Mouse (Mus musculus): ENCODE data around the gene Gm14137. TPM values are rescaled to one million over a fixed set of nuclear protein-coding genes. Genes with fewer than 3 reads are reported as not detected.

Gene Gm14137
- under 1 TPM; 0.09 to 0.28 (median 0.24) TPM for total RNA-seq (2022)

DNA sequence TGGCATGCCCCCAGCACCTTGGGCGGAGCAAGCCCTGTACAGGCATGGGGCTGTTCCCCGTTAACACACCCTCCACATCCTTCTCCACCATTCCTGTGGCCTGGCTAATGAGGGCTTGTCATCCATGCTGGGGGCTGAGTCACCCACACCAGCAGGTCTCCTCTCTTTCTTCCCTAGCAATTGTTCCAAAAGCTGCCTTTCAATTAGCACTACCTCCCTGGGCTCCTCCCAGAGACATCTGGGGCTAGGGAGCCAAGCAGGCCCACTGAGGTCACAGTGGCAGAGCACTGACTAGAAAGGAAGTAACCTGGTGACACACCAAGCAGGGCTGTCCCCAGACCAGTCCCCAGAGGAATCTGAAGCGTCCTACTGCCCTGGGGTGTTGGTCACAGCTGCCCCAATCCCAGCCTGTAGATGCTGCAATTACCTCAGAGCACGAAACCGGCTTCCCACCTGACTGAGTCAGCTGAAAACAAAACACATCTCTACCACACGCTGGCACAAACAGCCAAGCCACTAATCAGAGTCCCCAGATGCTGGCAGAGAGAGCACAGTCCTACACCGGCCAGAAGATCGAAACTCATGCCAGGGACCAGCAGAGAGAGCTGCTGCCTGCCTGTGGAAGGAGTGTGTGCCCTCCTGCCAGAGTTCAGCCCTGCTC, at the start of gene Gm14137:
TSS of gene Gm14137 (plus strand) at position 519 of the 661 bp plus-strand sequence.
- no peak for DNase-seq

DNA sequence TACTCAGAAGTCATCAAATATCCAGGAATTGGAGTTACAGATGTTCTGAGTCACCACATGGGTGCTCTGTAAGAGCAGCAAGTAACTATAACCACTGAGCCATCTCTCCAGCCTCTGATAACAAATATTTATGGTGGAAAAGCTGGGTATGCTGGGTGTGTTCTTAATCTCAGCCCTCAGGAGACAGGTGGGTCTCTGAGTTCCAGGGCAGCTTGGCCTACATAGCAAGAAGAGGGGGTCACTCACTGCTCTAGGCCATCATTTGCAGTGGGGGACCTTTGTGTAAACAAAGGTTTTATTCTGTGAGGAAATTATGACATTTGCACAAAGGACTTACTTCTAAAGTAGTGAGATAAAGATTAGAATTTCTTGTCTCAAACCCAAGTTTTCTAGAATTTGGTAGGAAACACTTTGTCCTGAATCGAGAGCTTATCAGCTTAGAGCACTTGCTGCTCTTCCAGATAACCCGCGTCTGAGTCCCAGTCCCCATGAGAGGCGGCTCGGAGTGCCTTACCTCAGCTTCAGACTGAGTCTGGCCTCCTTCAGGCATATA, 37.9 kb upstream of the Gm14137 start:
- no peak for DNase-seq

DNA sequence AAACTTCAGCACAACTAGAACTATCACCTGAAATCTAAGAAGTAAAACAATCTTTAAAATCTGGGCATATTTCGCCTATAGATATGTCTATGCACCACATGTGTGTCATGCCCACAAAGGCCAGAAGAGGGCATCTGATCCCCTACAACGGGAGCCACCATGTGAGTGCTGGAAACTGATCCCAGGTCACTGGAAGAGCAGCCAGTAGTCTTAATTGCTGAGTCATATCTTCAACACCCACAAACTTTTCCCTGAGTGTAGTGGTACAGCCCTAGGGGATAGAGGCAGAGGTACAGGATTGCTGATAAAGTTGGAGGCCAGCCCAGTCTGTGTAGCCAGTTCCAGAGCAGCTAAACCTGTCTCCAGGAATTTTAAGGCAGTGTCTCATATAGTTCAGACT, 29.1 kb upstream of the Gm14137 start:
- DNase-seq: no peak

DNA sequence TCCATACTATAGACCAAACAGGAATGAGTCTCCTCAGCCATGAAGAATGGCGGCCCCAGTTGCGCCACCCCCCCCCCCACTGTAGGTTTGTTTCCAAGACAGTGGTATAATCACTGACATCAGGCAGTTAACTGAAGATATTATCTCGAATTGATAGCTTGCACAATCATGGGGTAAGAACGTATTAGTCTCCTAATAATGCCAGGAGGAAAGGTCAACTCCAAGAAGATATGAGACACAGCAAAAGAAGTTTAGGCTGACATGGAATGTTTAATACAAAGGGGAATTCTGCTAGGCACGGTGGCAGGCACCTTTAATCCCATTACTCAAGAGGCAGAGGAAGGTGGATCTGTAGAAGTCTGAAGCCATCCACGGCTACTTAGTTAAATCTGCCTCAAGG, 27.9 kb upstream of the Gm14137 start:
- no peak for DNase-seq

DNA sequence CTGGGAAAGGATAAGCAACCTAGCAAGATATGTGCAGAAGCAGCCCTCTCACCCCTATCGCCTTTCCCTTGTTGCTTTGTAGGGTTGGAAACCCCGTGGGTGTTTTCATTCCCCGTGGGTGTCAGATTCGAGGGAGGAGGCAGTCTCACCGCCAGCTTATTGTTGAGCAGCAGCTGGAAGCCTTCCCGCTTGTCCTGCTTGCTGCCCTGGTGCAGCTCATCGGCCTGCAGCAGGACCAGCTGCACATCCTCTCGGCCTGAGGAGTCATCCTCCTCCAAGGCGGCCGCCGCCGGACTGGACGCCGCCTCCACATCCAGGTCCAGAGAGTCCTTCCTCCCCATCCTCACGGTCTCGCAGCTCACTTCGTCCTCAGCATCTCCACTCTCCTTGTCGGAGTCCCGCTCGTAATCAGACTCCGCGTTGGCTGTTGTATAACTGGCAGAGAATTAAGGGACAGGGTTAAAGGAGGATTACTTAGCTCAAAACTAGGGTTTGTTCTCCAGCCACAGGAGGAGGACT, 27.1 kb upstream of the Gm14137 start:
- no peak for DNase-seq

DNA sequence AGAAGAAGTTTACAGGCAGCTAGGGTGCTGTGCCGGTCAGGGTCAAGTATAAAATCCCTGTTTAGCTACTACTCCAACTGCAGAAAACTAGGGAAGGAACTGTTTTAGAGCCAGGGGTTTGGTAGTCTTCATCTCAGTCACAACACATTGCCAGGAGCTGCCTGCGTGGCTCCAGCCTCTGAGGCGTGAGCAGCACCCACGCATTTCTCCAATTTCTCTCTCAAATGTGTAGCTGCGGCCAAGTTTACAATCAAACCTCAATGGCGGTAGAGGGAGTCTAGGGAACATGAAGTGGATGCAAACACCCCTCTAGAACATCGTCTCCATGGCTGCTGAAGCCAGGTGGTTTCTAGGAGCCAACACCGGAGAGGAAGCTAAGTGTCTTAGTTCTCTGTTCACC, 26.5 kb upstream of the Gm14137 start:
- no peak for DNase-seq

DNA sequence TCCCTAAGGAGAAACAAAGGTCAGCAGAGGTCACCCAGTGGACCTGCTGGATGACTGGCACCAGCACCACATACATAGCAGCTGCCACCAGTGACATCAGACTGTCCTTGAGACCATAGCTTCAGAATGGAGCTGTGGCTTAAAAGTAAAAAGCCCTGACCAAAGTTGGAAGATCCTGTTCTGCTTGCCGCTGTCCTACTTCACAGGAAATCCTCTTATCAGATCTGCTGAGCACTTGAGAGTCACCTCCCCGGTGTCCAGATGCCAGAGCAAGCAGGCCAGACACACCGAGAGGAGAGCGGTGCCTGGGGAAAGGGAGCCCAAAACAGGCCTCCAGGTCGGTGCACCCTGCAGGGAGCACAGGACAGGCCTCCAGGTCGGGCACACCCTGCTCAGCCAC, 22.1 kb upstream of the Gm14137 start:
- DNase-seq: no peak

DNA sequence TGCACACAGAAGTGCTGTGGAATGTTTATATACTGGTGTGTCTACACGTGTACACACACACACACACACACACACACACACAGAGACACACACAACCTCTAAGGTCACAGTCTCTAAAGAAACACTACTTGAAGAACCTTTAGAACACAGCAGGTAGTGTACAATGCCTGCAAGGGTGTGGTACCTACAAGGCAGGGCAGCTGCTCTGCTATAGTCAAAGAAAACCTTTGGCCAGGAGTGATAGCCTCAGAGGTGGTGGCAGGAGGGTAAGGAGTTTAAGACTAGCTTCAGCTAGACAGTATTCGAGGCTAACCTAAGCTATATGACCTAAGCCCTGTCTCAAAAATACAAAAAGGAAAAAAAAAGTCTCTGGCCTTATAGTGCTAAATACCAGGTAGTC, 19.6 kb upstream of the Gm14137 start:
- no peak for DNase-seq

DNA sequence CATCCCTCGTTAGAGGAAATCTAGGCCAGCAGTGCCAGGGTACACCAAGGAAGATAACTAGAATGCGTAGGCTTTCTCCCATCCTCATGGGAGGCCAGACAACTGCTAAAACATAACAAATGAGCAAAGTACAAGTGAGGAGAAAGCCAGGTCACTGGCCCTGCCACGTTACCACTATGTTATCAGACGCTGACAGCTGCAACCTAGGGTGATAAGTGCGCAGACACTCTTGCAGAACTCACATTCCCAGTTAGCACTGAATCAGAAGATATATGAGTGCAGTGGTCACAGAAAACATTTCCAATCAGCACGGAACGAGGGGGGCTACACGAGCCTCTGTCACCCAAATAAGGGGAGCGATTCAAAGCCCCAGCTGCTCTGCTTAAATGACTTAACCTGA, 18.9 kb upstream of the Gm14137 start:
- DNase-seq: no peak

DNA sequence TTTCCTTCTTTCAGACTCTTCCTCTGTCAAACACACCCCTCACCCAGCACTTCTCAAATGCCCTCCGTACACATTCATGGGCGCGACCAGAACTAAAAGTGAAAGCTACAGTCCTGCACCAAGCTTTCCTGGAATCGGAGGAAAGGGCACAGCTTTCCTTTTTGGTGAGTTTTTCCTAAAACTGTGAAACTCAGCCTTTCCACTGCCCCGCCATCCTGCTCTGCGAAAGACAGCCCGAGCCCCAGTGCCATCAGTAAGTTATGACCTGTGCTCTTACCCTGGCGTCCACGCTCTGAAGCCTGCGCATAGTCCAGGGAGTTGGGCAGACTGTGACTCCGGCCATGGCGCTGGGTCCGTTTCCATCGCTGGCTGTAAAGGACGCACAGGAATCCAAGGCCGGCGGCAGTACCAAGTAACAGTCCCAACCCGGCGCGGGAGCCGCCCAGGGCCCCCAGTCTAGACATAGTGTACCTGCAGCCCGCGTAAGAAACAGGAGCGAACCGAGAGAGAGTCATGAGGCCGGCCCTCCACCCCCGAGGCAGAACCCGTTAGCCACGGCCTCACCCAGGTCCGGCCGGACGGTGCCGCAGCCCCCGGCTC, 18.1 kb upstream of the Gm14137 start:
- no peak for DNase-seq

DNA sequence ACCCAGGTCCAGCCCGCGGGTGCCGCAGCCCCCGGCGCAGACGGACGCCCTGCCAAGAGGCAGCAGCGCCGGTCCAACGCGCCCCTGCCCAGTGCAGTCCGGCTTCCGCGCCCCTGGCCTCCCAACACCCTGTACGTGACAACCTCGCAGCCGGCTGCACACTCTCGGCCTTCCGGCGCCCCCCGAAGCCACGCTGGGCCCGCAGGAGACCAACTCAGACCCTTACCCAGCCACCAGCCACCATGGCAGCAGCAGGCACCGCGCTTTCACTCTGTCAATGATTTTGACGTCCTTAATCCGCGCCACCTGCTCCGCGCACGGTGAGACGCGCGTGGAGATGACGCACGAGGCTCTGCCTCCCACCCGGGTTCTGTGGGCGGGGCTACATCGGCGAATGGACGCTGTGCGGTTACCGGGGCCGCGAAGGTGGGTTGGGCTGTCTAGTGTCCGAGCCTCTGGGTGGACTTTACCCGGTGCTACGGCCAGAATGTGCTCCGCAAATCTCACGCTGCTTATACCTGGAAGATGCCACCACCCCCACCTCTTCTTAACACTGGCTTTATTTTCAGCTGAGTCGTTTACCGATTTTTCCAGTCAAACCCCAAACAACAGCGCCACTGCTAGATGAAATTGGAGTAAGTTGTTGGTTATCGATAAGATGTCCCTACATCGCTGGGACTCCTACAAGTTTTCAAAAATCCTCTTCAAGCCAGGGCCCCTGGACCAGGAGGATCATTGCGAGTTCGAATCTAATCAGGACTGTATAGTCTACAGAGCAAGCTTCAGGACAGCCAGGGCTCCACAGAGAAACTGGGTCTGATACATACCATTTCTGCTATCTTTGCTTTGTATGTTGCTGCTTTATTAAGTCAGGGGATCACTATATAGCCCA, 17.4 kb upstream of the Gm14137 start, which contains the start of gene Rmdn3:
TSS of gene Rmdn3 (minus strand) at position 354 of the 892 bp plus-strand sequence.
- peak; percentile 91 for DNase-seq

DNA sequence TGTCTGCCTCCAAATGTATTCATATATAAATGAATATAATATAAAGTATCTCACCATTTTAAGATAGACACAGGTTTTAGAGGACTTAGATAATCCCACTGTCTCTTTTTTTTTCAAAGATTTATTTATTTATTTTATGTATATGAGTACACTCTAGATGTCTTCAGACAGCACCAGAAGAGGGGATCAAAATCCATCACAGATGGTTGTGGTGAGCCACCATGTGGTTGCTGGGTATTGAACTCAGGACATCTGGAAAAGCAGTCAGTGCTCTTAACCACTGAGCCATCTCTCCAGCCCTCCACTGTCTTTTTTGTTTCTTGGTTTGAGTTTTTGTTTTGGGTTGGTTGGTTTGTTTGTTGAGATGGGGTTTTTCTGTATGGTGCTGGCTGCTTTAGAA, 16.5 kb upstream of the Gm14137 start:
- DNase-seq: no peak

DNA sequence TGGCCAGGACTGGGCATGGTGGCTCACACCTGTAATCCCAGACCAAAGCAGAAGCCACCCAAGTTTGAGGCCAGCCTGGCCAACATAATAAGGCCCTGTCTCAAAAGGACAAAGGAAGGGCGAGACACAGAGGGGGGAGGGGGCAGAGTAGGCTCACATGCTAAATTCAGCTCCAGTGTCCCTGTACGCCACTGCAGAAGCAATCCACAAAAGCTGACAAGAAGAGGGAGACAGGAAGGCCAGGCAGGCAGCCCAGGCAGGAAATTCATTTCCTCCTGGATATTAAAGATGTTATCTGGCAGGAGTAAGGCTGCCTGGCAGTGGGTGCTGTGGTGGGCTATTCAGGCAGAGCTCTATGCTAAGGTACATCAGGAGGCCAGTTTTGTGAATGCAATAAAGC, 13.1 kb upstream of the Gm14137 start:
- DNase-seq: no peak

DNA sequence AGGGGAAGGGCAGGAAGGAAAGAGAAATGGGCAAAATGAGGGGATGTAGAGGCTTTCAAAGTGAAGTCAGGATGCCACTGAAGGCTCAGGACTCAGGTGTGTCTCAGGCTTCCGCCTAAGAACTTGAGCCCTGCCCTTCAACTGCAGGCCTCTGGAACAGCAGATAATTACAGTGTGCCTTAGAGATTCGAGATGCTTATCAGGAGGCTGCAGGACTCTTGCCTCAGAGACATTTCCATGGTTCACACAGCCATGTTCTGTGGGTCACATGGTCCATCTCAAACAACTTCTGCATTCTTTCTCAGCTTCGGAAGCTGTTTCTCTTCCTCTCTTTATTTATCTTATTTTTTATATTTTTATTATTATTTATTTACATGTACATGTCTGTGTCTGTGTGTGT, 11.2 kb upstream of the Gm14137 start:
- no peak for DNase-seq

DNA sequence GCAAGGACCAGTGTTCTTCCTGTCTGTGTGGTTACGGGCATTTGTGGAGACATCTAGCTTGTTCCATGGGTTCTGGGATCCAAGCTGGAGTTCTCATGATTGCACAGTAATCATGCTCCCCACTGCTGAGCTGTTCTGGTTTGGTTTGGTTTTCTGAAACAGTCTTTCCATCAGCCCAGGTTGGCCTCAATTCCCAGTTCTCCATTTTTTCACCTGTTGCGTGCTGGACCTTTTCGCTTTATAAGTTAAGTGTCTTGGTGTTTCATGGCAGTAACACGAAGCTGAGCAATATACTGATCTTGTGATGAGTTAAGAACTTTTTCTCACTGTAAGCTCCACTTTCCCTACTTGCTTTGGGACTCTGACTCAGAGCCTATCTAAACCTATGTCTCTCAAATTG, 10.3 kb upstream of the Gm14137 start:
- no peak for DNase-seq

DNA sequence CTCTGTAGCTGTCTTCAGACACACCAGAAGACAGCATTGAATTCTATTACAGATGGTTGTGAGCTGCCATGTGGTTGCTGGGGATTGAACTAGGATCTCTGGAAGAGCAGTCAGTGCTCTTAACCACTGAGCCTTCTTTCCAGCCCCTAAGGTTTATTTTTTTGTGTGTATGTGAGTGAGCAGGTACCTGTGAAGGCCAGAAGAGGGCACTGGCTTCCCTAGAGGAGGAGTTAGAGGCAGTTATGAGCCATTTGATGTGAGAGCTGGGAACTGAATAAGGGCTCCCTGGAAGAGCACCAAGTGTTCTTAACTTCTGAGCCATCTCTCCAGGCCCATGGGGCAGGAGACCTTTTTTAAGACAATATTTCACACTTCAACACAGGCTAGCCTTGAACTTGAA, 8.9 kb upstream of the Gm14137 start:
- no peak for DNase-seq

DNA sequence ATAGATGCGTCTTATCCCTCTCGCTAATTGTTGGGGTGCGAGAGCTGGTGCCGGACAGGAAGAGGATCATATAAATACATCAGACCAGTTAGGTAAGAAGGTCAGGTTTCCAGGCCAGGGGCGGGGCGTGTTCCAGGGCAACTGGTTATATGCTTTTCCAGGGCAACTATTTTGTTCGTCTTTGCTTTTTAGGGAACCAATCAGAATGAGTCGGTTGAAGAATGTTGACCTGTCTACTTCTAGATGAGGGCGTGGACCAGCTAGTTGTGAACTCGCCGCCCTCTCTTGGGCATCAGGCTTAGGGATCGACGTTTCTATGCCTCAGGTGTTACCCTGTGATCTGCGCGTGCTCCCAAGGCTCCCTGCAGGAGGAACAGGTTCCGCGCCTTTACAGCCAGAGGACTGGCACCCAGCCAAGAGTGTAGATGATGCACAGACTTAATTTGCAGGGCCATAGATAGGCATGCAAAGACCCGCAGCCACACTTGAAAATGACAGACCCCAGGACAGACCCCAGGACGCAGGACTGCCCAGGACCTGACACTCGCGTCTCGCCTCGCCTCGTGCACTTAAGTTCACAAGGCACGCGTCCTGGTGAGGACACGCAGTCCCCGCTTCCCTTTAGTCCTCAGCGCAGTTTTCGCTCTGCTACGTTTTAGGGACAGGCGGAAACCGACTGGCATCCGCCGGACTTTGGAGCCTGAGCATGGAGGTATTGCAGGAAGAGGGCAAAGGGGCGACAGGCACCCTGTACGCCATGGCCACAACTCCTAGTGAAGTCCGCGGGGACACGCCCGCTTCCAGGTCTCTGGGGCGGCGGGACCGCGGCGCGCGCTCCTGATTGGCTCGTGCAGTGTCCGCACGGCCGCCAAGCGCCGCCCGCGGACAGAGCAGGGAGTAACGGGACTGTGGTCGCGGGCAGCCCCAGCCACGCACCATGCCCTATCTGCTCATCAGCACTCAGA, 7.1 kb upstream of the Gm14137 start, which contains the start of gene Gchfr:
TSS of gene Gchfr (plus strand) at position 873 of the 965 bp plus-strand sequence.
- peak; percentile 60 for DNase-seq

DNA sequence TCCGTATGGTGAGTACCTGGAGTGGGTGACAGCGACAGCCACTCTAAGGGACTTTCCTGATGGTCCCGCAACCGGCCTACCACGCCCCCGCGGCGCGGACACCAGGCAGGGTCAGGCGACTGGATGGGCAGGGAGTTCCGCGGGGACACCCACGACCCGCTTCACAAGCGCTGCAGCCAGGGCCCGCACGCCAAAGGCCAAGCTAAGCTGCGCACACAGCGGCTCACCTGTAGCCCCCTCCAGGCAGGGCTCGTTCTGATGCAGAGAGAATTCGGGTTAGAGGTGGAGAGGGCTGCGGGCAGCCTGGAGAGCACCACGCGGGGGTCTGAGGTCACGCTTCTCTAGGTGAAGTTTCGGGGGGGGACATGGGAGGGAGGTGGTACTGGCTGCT, 6.4 kb upstream of the Gm14137 start:
- no peak for DNase-seq

DNA sequence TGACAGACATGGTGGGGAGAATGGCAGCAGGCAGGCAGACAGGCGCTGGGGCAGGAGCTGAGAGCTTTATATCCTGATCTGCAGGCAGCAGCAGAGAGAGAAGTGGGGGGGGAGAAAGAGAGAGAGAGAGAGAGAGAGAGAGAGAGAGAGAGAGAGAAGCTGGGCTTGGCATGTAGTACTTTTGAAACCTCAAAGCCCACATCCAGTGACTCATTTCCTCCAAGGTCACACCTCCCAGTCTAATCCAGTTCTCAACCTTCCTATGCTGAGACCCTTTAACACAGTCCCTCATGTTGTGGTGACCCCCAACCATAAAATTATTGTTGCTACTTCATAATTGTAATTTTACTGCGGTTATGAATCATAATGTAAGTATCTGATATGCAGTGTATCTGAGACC, 4.0 kb upstream of the Gm14137 start:
- no peak for DNase-seq

DNA sequence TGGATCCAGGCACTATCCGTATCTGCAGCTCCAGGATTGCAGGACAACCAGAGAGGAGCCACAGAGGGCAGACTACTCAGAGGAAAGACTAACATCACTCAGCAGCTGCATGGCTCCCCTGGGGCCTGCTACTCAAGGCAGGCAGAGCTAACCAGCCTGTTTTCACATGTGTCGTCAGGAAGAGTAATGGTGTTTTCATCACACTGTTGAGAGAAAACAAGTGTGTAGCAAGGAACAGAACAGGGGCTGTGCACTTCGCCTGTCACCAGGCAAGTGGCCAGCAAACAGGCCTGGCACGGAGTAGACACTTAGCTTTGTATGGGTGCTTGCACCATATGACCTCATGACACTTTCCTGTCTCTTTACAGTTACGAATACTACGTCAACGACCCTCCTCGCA, 2.7 kb upstream of the Gm14137 start:
- DNase-seq: no peak

DNA sequence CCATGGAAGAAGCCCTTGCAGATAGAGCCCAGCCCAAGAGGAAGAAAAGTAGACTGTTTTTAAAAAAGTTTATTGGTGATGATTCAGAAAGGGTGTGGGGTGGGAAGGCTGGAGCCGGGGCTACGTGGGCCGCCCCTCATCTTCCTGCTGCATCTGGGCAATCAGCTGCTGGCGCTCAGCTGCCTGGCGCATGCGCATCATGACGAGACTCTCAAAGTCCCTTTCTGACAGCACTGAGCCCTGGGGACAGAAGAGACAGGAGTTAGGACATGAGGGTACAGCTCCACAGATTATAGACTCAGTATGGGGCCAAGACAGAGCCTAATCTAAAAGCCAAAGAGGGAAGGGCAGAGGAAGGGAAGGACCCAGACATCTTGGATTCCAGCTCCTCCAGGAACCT, 1.9 kb upstream of the Gm14137 start:
- no peak for DNase-seq

Measured in adrenal gland, adult 8-10 months (tissue).